Mouse (Mus musculus) liver, embryonic 15.5 days (tissue): Measurements from ENCODE around the gene Hsf2bp. TPM values are rescaled to one million over a fixed set of nuclear protein-coding genes. Genes with fewer than 3 reads are reported as not detected.
A peak's percentile ranks its signal among the peaks of the same experiment; 100 is the strongest.
"Not testable (repeated sequence)": the region's sequence is repeated elsewhere in the genome, so short reads cannot be mapped to it uniquely, and the experiment has no call there.

ENCODE experiments used
- ATAC-seq: fragments of 200-750 bp; cut with Nextera tagmentation; 2 replicates; pipeline ENCODE4 v1.8.0; 2017; ENCODE audit warnings: moderate number of reproducible peaks, mild to moderate bottlenecking, moderate library complexity; ENCODE audit not compliant: insufficient read depth
- H3K27ac ChIP-seq: fragments of 300-500 bp; sonication (generic); replicated peaks from 2 replicates; pipeline ENCODE4 v1.5.1; 2015; ENCODE audit warnings: mild to moderate bottlenecking, inconsistent platforms
- H3K27me3 ChIP-seq: fragments of 300-500 bp; sonication (generic); 2 replicates; pipeline ENCODE4 v1.6.1; 2015; ENCODE audit warnings: mild to moderate bottlenecking, inconsistent platforms
- H3K36me3 ChIP-seq: fragments of 300-500 bp; sonication (generic); replicated peaks from 2 replicates; pipeline ENCODE4 v1.6.1; 2015; ENCODE audit warnings: moderate library complexity, mild to moderate bottlenecking, inconsistent platforms
- H3K4me1 ChIP-seq: fragments of 300-500 bp; sonication (generic); replicated peaks from 2 replicates; pipeline ENCODE4 v1.6.1; 2015; ENCODE audit warnings: inconsistent platforms
- H3K4me2 ChIP-seq: fragments of 300-500 bp; sonication (generic); 2 replicates; pipeline ENCODE4 v1.6.1; 2015; ENCODE audit warnings: moderate library complexity, mild to moderate bottlenecking, inconsistent platforms
- H3K4me3 ChIP-seq: fragments of 300-500 bp; sonication (generic); replicated peaks from 2 replicates; pipeline ENCODE4 v1.5.1; 2015; ENCODE audit warnings: mild to moderate bottlenecking, inconsistent platforms
- H3K9ac ChIP-seq: fragments of 300-500 bp; sonication (generic); 2 replicates; pipeline ENCODE4 v1.6.1; 2015; ENCODE audit warnings: moderate library complexity, mild to moderate bottlenecking, inconsistent platforms
- H3K9me3 ChIP-seq: fragments of 300-500 bp; sonication (generic); replicated peaks from 2 replicates; pipeline ENCODE4 v1.6.1; 2016; ENCODE audit warnings: inconsistent platforms
- WGBS: fragments of 180-500 bp; shearing (Covaris S2); methylation state at CpG from one replicate; pipeline ENCODE4 v1.1.7; 2015; ENCODE audit warnings: mixed read lengths; ENCODE audit not compliant: insufficient replicate concordance; 5-methylcytosine and 5-hydroxymethylcytosine counted together
- polyA plus RNA-seq: library from polyadenylated mRNA; unstranded; fragments of >200 nt; fragmentation: Nextera tagmentation; extraction: Ambion mirVana; gene quantifications from 2 replicates; pipeline ENCODE4 v1.2.1, GENCODE M21; 2015

Hsf2bp gene
- polyA plus RNA-seq = 0.12 and 0.21 TPM in 2 replicates

- peak within 1 kb of the TSS; percentile 93 for H3K4me2 ChIP-seq
- H3K4me1 ChIP-seq = peaks cover 36% of the 10 kb centered on the region
- peak within 1 kb of the TSS; percentile 80 for H3K4me3 ChIP-seq
- no peaks in the 10 kb centered on the region for H3K9me3 ChIP-seq
- peak within 1 kb of the TSS; percentile 59; the same call in 1 of the 2 replicates for H3K27ac ChIP-seq
- H3K36me3 ChIP-seq = no peaks in the 10 kb centered on the region
- peak; percentile 83 for ATAC-seq
- WGBS = 5% methylated on average over 52 of the region's 52 CpGs
- no peaks in the 10 kb centered on the region for H3K27me3 ChIP-seq
- peak within 1 kb of the TSS; percentile 63 for H3K9ac ChIP-seq
Observed at GRCm38 (mm10) chr17:32035609-32036508, at the start of gene Hsf2bp, which contains the start of gene Rrp1b. Gene Hsf2bp (minus strand): TSS chr17:32036349. Gene Rrp1b (plus strand): TSS chr17:32036100.

DNA sequence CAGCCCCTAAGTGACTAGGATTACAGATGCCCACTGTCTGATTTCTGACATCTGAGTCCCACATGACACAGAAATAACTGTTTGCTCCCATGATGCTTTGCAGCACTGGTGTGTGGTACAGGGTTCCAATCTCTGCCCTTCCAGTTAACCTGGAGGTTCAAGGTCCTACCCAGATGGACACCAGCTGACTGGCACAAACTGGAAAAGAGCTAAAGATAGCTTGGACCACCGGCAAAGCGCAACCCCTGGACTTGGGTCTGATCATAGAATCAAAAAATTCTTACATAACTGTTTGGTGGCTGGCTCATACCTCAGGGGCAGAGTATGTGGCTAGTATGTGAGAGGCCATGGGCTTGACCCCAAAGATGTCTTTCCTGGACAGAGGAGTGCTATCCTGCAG, 47.2 kb upstream of the Hsf2bp start:
- 84% methylated on average over 2 of the region's 2 CpGs for whole genome bisulfite sequencing
- Histone ChIP-seq H3K36me3 (no peaks in the 10 kb centered on the region), H3K27me3 (no peaks in the 10 kb centered on the region; the same call in 1 of the 2 replicates)

DNA sequence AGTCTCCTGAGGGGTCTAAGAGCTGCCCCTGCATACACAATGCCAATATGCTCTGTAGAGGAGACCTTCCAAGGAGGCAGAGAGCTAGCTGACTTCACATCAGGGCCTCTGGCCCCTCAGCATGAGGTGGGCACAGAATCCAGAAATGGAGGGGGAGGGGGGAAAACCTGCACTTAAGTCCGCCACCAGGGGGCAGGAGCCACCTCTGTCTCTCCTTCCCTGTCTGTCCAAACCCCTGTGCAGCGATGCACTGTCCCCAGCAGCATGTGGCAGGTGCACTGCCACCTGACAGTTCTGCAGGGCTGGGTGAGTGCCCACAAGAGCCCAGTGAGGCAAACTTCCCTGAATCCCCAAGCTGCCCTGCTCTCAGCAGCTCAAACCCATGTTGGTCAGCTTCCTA, 39.0 kb upstream of the Hsf2bp start:
- Histone ChIP-seq H3K4me1 (peaks cover 22% of the 10 kb centered on the region; the same call in 1 of the 2 replicates), H3K9ac (no peak overlapping the region), H3K27me3 (no peaks in the 10 kb centered on the region; the same call in 1 of the 2 replicates), H3K27ac (no peak overlapping the region), H3K4me2 (no peak overlapping the region), H3K36me3 (no peaks in the 10 kb centered on the region), H3K4me3 (no peak overlapping the region), H3K9me3 (no peaks in the 10 kb centered on the region)
- WGBS = 3% methylated on average over 2 of the region's 2 CpGs
- ATAC-seq = no peak

More for the DNA sequence above, 47.2 kb upstream of the Hsf2bp start:
- Histone ChIP-seq H3K4me2 (no peak overlapping the region), H3K4me3 (no peak overlapping the region), H3K9me3 (no peaks in the 10 kb centered on the region), H3K4me1 (peaks cover 12% of the 10 kb centered on the region), H3K9ac (no peak overlapping the region), H3K27ac (no peak overlapping the region)
- no peak for ATAC-seq

GRCm38 (mm10) chr17:32074658-32075057, 38.5 kb upstream of the Hsf2bp start:
- H3K27me3 ChIP-seq = no peaks in the 10 kb centered on the region; the same call in 1 of the 2 replicates
- 52% methylated on average over 4 of the region's 4 CpGs for WGBS

DNA sequence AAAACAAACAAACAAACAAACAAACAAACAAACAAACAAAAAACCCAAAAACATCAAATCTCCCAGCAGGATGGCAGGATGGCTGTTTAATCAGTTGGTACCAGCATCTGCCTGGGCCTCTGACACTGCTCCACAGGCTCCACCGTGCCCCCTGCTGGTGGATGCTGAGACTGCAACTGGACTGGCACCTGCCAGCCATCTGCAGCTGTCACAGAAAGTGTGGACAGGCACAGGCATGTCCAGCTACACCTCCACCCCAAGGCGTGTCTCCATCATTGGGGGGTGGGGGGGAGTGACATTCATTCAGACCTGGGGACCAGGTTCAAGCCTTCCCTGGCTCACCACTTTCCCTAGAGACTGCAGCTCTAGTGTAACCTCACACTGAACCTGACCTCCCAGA, 37.2 kb upstream of the Hsf2bp start:
- Histone ChIP-seq H3K27me3 (no peaks in the 10 kb centered on the region), H3K9me3 (no peaks in the 10 kb centered on the region), H3K4me2 (no peak overlapping the region), H3K4me1 (peaks cover 32% of the 10 kb centered on the region; the same call in 1 of the 2 replicates), H3K36me3 (no peaks in the 10 kb centered on the region), H3K27ac (no peak overlapping the region), H3K9ac (no peak overlapping the region), H3K4me3 (no peak overlapping the region)
- whole genome bisulfite sequencing = 0% methylated on average over 2 of the region's 2 CpGs
- no peak for ATAC-seq

More at GRCm38 (mm10) chr17:32074658-32075057, 38.5 kb upstream of the Hsf2bp start:
- ATAC-seq = no peak
- H3K4me2 ChIP-seq = no peak overlapping the region
- no peaks in the 10 kb centered on the region for H3K36me3 ChIP-seq
- H3K27ac ChIP-seq = no peak overlapping the region
- peaks cover 22% of the 10 kb centered on the region; the same call in 1 of the 2 replicates for H3K4me1 ChIP-seq
- H3K9ac ChIP-seq = no peak overlapping the region
- H3K9me3 ChIP-seq = no peaks in the 10 kb centered on the region
- no peak overlapping the region for H3K4me3 ChIP-seq

DNA sequence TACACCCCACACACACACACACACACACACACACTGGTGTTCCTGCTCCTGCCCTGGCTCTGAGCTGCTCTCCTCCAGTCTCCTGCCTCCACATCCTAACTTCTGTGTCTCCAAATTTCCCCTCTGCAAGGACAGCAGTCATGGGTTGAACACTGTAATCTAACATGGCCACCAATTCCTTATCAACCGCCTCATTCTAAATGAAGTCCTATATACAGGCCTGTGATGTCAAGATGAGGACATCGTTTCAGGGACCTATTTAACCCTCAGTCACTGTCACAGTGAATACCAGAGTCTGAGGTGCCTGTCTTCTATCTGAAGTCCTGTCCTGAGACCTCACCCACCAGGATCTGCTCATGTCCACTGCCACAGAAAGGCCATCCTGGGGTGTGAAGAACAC, 32.7 kb upstream of the Hsf2bp start:
- H3K9ac ChIP-seq = no peak overlapping the region
- peak; percentile 47; the same call in 1 of the 2 replicates for ATAC-seq

DNA sequence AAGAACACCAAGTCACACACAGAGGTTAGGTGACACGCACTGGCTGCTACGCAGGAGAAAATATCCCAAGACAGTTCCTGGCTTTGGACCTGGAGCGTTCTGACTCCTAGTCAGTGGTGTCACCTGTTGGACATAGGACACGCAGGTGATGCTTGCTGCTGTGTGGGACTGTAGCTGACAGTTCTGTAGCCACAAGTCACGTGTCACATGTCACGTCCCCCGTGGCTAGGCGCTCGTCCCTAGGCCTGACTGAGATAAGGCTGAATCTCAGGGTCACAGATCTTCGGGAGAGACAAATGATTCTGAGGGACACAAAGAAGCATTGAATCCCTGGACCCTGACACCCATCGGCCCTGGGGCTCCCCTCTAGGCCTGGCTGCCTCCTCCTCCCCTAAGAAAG, 32.2 kb upstream of the Hsf2bp start:
- H3K4me1 ChIP-seq = peaks cover 16% of the 10 kb centered on the region; the same call in 1 of the 2 replicates
- no peak overlapping the region for H3K4me2 ChIP-seq
- no peak overlapping the region for H3K4me3 ChIP-seq
- H3K9me3 ChIP-seq = no peaks in the 10 kb centered on the region
- 56% methylated on average over 11 of the region's 11 CpGs for WGBS
- ATAC-seq = no peak
- H3K27ac ChIP-seq = no peak overlapping the region
- no peak overlapping the region for H3K9ac ChIP-seq
- no peaks in the 10 kb centered on the region for H3K27me3 ChIP-seq
- H3K36me3 ChIP-seq = no peaks in the 10 kb centered on the region

More for the DNA sequence above, 32.7 kb upstream of the Hsf2bp start:
- Histone ChIP-seq H3K9me3 (no peaks in the 10 kb centered on the region), H3K4me1 (peaks cover 20% of the 10 kb centered on the region; the same call in 1 of the 2 replicates), H3K27ac (no peak overlapping the region), H3K4me2 (no peak overlapping the region), H3K36me3 (no peaks in the 10 kb centered on the region), H3K4me3 (no peak overlapping the region), H3K27me3 (no peaks in the 10 kb centered on the region)
- whole genome bisulfite sequencing = 45% methylated on average over 2 of the region's 2 CpGs

GRCm38 (mm10) chr17:32067541-32067940, 31.4 kb upstream of the Hsf2bp start:
- Histone ChIP-seq H3K4me1 (peaks cover 12% of the 10 kb centered on the region; the same call in 1 of the 2 replicates), H3K27ac (no peak overlapping the region), H3K9me3 (no peaks in the 10 kb centered on the region), H3K4me2 (no peak overlapping the region), H3K36me3 (no peaks in the 10 kb centered on the region), H3K9ac (no peak overlapping the region), H3K27me3 (no peaks in the 10 kb centered on the region), H3K4me3 (no peak overlapping the region)
- ATAC-seq = no peak
- WGBS = 54% methylated on average over 9 of the region's 9 CpGs

DNA sequence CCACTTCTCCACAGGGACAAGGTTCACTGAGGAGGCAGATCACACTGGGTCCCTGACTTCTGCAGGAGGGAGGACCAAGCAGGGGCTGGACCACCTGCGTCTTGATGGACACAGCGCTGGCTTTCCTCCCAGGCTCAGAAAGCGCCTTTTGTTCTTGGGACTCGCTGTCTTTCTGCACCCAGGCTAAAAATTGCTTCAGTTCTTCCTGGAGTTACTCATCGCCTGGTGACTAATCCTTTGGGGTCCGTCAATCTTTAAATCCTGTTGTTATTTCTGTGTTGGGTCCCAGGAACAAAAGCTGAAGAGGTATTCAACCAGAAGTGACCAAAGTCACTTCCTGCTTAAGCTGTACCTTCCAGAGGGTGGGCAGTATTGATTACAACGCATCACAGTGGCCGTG, 28.6 kb upstream of the Hsf2bp start:
- Histone ChIP-seq H3K4me1 (peaks cover 12% of the 10 kb centered on the region; the same call in 1 of the 2 replicates), H3K36me3 (peaks cover 23% of the 10 kb centered on the region)
- not testable (repeated sequence) for H3K27me3 ChIP-seq, H3K9ac ChIP-seq, H3K4me3 ChIP-seq, H3K9me3 ChIP-seq, ATAC-seq, H3K27ac ChIP-seq, H3K4me2 ChIP-seq
- WGBS = 54% methylated on average over 8 of the region's 8 CpGs

DNA sequence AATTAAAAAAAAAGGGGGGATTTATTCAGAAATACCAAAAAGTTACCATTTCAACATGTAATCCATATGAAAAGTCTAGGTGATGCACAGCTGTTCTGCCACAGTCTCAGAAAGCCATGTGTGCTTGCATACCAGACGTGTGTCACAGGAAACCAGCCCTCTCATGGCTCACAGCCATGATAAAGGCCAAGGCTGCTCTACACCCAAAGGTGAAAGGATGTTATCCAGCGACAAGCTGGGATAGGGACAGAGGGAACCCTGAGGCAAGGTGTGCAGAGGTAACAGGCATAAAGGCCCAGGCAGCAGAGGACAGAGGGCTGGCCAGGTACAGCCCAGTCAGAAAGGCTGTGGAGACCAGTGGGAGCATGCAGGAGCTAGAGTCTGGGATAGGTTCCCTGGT, 27.5 kb upstream of the Hsf2bp start:
- 59% methylated on average over 2 of the region's 2 CpGs for WGBS
- Histone ChIP-seq H3K9me3 (no peaks in the 10 kb centered on the region), H3K4me1 (peaks cover 5% of the 10 kb centered on the region; the same call in 1 of the 2 replicates), H3K4me2 (no peak overlapping the region), H3K36me3 (peaks cover 33% of the 10 kb centered on the region), H3K9ac (no peak overlapping the region), H3K4me3 (no peak overlapping the region), H3K27ac (no peak overlapping the region), H3K27me3 (no peaks in the 10 kb centered on the region)
- no peak for ATAC-seq

GRCm38 (mm10) chr17:32061219-32061618, 25.1 kb upstream of the Hsf2bp start:
- ATAC-seq = no peak
- H3K9me3 ChIP-seq = no peaks in the 10 kb centered on the region
- WGBS = 79% methylated on average over 14 of the region's 14 CpGs

More at GRCm38 (mm10) chr17:32061219-32061618, 25.1 kb upstream of the Hsf2bp start:
- Histone ChIP-seq H3K27me3 (no peaks in the 10 kb centered on the region), H3K9ac (no peak overlapping the region), H3K36me3 (peaks cover 57% of the 10 kb centered on the region), H3K4me2 (no peak overlapping the region), H3K4me3 (no peak overlapping the region), H3K27ac (no peak overlapping the region), H3K4me1 (no peaks in the 10 kb centered on the region)
